Mouse (Mus musculus) bone marrow macrophage, adult 2 months (primary cell): Measurements from ENCODE around the gene H1foo. TPM values are rescaled to one million over a fixed set of nuclear protein-coding genes. Genes with fewer than 3 reads are reported as not detected.

Experiments used
- H3K27ac ChIP-seq: 2 replicates; pipeline ENCODE4 v1.5.1; 2012; ENCODE audit warnings: low read depth, low read length; ENCODE audit not compliant: insufficient read depth
- H3K4me1 ChIP-seq: 2 replicates; pipeline ENCODE4 v1.6.1; 2012; ENCODE audit warnings: low read length; ENCODE audit not compliant: control insufficient read depth, insufficient read depth
- H3K4me3 ChIP-seq: 2 replicates; pipeline ENCODE4 v1.5.1; 2012; ENCODE audit warnings: mild to moderate bottlenecking, low read length, moderate library complexity; ENCODE audit not compliant: insufficient read depth
- CTCF ChIP-seq: IDR thresholded peaks from 2 replicates; pipeline ENCODE4 v1.5.1; 2012; ENCODE audit warnings: low read depth, mild to moderate bottlenecking, low read length, moderate library complexity
- POLR2A ChIP-seq: IDR thresholded peaks from 2 replicates; pipeline ENCODE4 v1.6.1; 2012; ENCODE audit warnings: mild to moderate bottlenecking, low read depth, low read length, borderline replicate concordance
- polyA plus RNA-seq: library from polyadenylated mRNA; stranded (reverse); fragments of >200 nt; gene quantifications from 2 replicates; pipeline ENCODE4 v1.2.4, GENCODE M21; 2012; ENCODE audit not compliant: missing spikeins, insufficient read depth, insufficient read length

The H1foo gene
- polyA plus RNA-seq, 1 experiment: not detected

GRCm38 (mm10) chr6:115968700-115969099, 24.0 kb downstream of the H1foo start:
- H3K4me1 ChIP-seq: peaks cover 39% of the 10 kb centered on the region
- no peak overlapping the region for H3K4me3 ChIP-seq
- TF ChIP-seq POLR2A (no peak), CTCF (no peak)
- no peak overlapping the region for H3K27ac ChIP-seq

GRCm38 (mm10) chr6:115969103-115969502, 24.4 kb downstream of the H1foo start:
- H3K27ac ChIP-seq: no peak overlapping the region
- no peak for TF ChIP-seq CTCF
- no peak for TF ChIP-seq POLR2A
- no peak overlapping the region for H3K4me3 ChIP-seq
- H3K4me1 ChIP-seq: peaks cover 43% of the 10 kb centered on the region

- TF ChIP-seq CTCF (no peak; the same call in 1 of the 2 replicates), POLR2A (no peak)
- Histone ChIP-seq H3K4me3 (no peak overlapping the region), H3K4me1 (peaks cover 44% of the 10 kb centered on the region), H3K27ac (no peak overlapping the region)
Observed at GRCm38 (mm10) chr6:115969952-115970351, 25.2 kb downstream of the H1foo start.

- Histone ChIP-seq H3K4me3 (no peak overlapping the region), H3K27ac (0 out of 2 replicates have a peak overlapping the region, but pooled peaks have one; percentile 19), H3K4me1 (peaks cover 59% of the 10 kb centered on the region)
- TF ChIP-seq CTCF: no peak
- no peak for TF ChIP-seq POLR2A
Observed at GRCm38 (mm10) chr6:115971273-115972060, 26.7 kb downstream of the H1foo start.

- Histone ChIP-seq H3K4me1 (peaks cover 66% of the 10 kb centered on the region), H3K27ac (no peak overlapping the region), H3K4me3 (no peak overlapping the region)
- no peak for TF ChIP-seq CTCF
- TF ChIP-seq POLR2A: no peak
Observed at GRCm38 (mm10) chr6:115972083-115972764, 27.5 kb downstream of the H1foo start.

- H3K4me1 ChIP-seq: peaks cover 69% of the 10 kb centered on the region
- peak overlapping the region; percentile 43 for H3K27ac ChIP-seq
- H3K4me3 ChIP-seq: no peak overlapping the region
- TF ChIP-seq POLR2A (no peak), CTCF (no peak)
Observed at GRCm38 (mm10) chr6:115973139-115973875, 28.6 kb downstream of the H1foo start.

- Histone ChIP-seq H3K27ac (peak overlapping the region; percentile 43; the same call in 1 of the 2 replicates), H3K4me1 (peaks cover 70% of the 10 kb centered on the region), H3K4me3 (no peak overlapping the region)
- TF ChIP-seq CTCF (no peak), POLR2A (no peak)
Observed at GRCm38 (mm10) chr6:115973881-115974662, 29.3 kb downstream of the H1foo start.

GRCm38 (mm10) chr6:115975606-115976005, 30.9 kb downstream of the H1foo start:
- no peak overlapping the region for H3K4me3 ChIP-seq
- H3K27ac ChIP-seq: peak overlapping the region; percentile 19; the same call in 1 of the 2 replicates
- peaks cover 68% of the 10 kb centered on the region for H3K4me1 ChIP-seq
- TF ChIP-seq CTCF: no peak
- TF ChIP-seq POLR2A: no peak

- no peak overlapping the region for H3K4me3 ChIP-seq
- no peak overlapping the region for H3K27ac ChIP-seq
- TF ChIP-seq POLR2A (no peak), CTCF (no peak)
- peaks cover 60% of the 10 kb centered on the region for H3K4me1 ChIP-seq
Observed at GRCm38 (mm10) chr6:115977810-115978209, 33.1 kb downstream of the H1foo start.
